Mouse (Mus musculus): ENCODE data around the gene Wars. TPM values are rescaled to one million over a fixed set of nuclear protein-coding genes. Genes with fewer than 3 reads are reported as not detected.

Gene Wars
- polyA plus RNA-seq (2021; fragmentation: Nextera tagmentation): 103 and 104 TPM in 2 replicates
- long read RNA-seq, experiment 1, transcript Wars-201 (10 exons, 2,831 nt): major isoform, 619 of 687 reads
- long read RNA-seq, experiment 1, partial matches to known transcripts: 43 of 687 reads
- long read RNA-seq, experiment 1, other reads (novel, unspliced or antisense): 25 of 687 reads
- long read RNA-seq, experiment 2, transcript Wars-201 (10 exons, 2,831 nt): major isoform, 86 of 117 reads
- long read RNA-seq, experiment 2, partial matches to known transcripts: 12 of 117 reads
- long read RNA-seq, experiment 2, other reads (novel, unspliced or antisense): 19 of 117 reads

GRCm38 (mm10) chr12:108893715-108894431, at the start of gene Wars:
Gene Wars, minus strand, starts transcription at chr12:108894174.

GRCm38 (mm10) chr12:108892989-108893714, 822 bp downstream of the Wars start, which contains the start of gene Wdr25:
Gene Wdr25, plus strand, starts transcription at chr12:108893631.

GRCm38 (mm10) chr12:108835840-108836409, 58.0 kb downstream of the Wars start, which contains the start of the genes Slc25a29 and Slc25a47:
Gene Slc25a29, minus strand, starts transcription at chr12:108835883.
Gene Slc25a47, plus strand, starts transcription at chr12:108836046.

Other genes starting within 250 kb of the Wars start
- 6.7 and 6.9 TPM in 2 replicates for gene Degs2, start 191.9 kb downstream of the Wars start, polyA plus RNA-seq (2021; fragmentation: Nextera tagmentation)
- 5.9 and 7.5 TPM in 2 replicates for gene Yy1, start 101.2 kb downstream of the Wars start, polyA plus RNA-seq (2021; fragmentation: Nextera tagmentation)
- 23.5 and 28.7 TPM in 2 replicates for gene Slc25a29, start 58.3 kb downstream of the Wars start, polyA plus RNA-seq (2021; fragmentation: Nextera tagmentation)
- 5.3 and 7.0 TPM in 2 replicates for gene Slc25a47, start 58.1 kb downstream of the Wars start, polyA plus RNA-seq (2021; fragmentation: Nextera tagmentation)
- 2.5 and 3.0 TPM in 2 replicates for gene Wdr25, start 543 bp downstream of the Wars start, polyA plus RNA-seq (2021; fragmentation: Nextera tagmentation)
- gene Begain, start 174.0 kb upstream of the Wars start, polyA plus RNA-seq (2021; fragmentation: Nextera tagmentation): 7.1 and 81.3 TPM in 2 replicates